Mouse (Mus musculus) cerebellum, adult 2 months (tissue): Measurements from ENCODE around the gene Klf13.

ENCODE experiments used
- CTCF ChIP-seq: fragments of 200-500 bp; IDR thresholded peaks from 2 replicates; pipeline ENCODE4 v1.5.1; 2011; ENCODE audit warnings: low read depth, mild to moderate bottlenecking, control low read depth, low read length, moderate library complexity, borderline replicate concordance; ENCODE audit not compliant: insufficient read depth
- POLR2A ChIP-seq: fragments of 200-500 bp; IDR thresholded peaks from 2 replicates; pipeline ENCODE4 v1.6.1; 2011; ENCODE audit warnings: low read length, control low read depth, borderline replicate concordance; ENCODE audit not compliant: insufficient read depth

- no peak for TF ChIP-seq CTCF
- TF ChIP-seq POLR2A, result no peak
Observed at GRCm38 (mm10) chr7:63901346-63901745, 37.4 kb downstream of the Klf13 start.
